Mouse (Mus musculus) macrophage (primary cell): ENCODE measurements around the gene Gsdmc4. TPM values are rescaled to one million over a fixed set of nuclear protein-coding genes. Genes with fewer than 3 reads are reported as not detected.
"Not testable (repeated sequence)": the region's sequence is repeated elsewhere in the genome, so short reads cannot be mapped to it uniquely, and the experiment has no call there.

ENCODE experiments used
- H3K27ac ChIP-seq: fragments of 350-480 bp; formaldehyde crosslinking; 2 replicates; pipeline ENCODE4 v1.9.0; 2021
- H3K36me3 ChIP-seq: fragments of 350-480 bp; formaldehyde crosslinking; 2 replicates; pipeline ENCODE4 v1.9.0; 2021; ENCODE audit errors: inconsistent target
- H3K4me3 ChIP-seq: fragments of 350-480 bp; formaldehyde crosslinking; 2 replicates; pipeline ENCODE4 v1.9.0; 2021; ENCODE audit errors: inconsistent target
- H3K79me2 ChIP-seq: fragments of 350-480 bp; formaldehyde crosslinking; 2 replicates; pipeline ENCODE4 v1.9.0; 2021; ENCODE audit errors: inconsistent target
- WGBS: methylation state at CpG from one replicate; pipeline ENCODE4 v1.1.7; 2026; ENCODE audit warnings: inconsistent platforms; ENCODE audit not compliant: missing documents; 5-methylcytosine and 5-hydroxymethylcytosine counted together
- polyA plus RNA-seq: library from polyadenylated mRNA; stranded (reverse); fragments of 250-400 nt; gene quantifications from 3 replicates; pipeline ENCODE4 v1.2.4, GENCODE M21; 2018; ENCODE audit warnings: inconsistent platforms

The Gsdmc4 gene
- polyA plus RNA-seq, 1 experiment from 2014 or later, result not detected

DNA sequence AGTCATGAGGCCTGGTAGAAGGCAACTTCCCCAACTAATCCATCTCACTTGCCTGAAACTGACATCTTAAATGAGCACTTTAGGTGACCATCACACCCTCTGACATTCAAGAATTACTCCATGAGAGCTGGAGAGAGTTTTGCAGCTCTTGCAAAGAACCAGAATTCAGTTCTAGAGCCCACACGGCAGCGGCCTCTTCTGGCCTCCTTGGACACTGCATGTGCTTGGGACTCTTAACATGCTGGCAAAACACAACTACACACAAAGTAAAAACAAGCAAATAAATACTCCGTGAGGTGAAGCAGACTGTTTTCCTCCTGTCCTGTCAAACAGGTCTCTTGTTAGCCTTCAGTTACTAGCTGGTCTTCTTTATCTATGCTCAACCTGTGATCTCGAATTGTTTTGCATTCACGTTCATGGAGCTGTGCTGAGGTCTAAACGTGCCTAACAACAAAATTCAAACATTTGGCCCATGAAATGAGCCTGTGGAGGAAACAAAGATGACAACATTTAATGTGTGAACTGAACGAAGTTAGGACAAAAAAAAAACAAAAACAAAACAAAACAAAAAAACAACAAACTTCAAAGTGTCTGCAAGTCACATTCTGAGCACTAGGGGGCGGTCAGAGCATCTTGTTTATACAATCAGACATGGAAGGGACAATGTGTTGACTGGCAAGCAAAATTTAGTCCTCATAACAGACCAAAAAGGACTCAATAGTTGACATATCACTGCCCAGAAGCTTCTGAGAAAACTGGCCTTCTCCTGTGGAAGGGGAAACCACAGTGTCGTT, 16.3 kb downstream of the Gsdmc4 start:
- not testable (repeated sequence) for H3K27ac ChIP-seq, H3K79me2 ChIP-seq, H3K36me3 ChIP-seq
- 10% methylated on average over 9 of the region's 9 CpGs for WGBS
- H3K4me3 ChIP-seq, result peak overlapping the region; percentile 25; the same call in 1 of the 2 replicates

DNA sequence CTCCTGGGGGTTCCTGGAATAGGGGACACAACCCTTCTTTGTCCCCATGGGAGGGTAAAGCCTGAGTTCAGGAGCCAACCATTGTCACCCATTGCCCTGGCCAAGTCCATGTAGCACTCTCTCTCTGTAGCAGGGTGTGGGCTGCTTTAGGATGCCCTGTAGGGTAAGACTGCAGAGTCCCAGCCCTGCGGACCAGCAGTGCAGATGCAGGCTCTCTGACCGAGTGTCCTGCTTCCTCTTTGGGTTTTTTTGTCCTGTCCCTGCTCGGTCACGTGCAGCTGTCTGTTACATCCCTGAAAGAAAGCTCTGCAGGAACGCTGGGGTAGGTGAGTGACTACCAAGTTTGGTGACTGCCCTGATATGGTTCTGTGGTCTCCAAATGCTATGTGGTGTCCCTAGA, 23.7 kb downstream of the Gsdmc4 start:
- H3K79me2 ChIP-seq, H3K4me3 ChIP-seq, H3K36me3 ChIP-seq, H3K27ac ChIP-seq: not testable (repeated sequence)
- 52% methylated on average over 3 of the region's 5 CpGs for WGBS

DNA sequence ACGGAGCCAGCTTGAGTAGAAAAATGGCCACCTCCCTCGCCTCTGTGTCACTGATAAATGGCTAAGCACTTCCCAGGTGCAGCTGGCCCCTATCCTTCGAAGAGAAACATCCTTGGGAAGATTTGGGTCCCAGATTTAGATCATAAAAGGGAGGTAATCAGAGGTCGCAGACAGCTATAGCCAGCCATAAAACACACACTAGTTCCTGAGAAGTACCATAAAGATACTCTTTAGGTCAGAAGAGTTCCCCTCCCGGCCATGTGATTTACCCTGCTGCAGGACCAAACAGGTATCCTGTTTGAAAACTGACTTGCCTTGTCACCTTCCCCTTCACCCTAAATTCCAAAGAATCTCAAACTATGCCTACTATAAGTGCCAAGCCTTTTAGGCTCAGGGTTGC, 24.1 kb downstream of the Gsdmc4 start:
- not testable (repeated sequence) for H3K79me2 ChIP-seq, H3K4me3 ChIP-seq, H3K36me3 ChIP-seq, H3K27ac ChIP-seq
- no CpG with 5 or more reads among the region's 5 CpGs for WGBS

DNA sequence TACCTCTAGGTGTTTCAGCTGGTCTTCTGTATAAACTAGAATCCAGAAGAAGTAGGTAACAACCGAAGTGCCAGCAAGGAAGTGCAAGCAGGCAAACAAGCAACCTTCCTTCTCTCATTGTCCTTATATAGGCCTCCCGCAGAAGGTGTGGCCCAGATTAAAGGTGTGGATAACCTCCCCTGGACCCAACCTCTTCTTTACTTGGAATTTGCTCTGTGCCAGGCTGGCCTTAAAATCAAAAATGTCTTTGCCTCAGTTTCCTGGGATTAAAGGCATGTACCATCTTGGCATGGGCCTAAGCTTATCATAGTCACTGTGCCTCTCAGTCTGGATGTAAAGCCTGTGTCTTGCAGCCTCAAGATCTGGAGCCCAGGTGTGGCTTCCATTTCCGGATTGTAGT, 33.6 kb downstream of the Gsdmc4 start, which contains the start of gene Gsdmc3:
Gene Gsdmc3 (minus strand): TSS at position 101 of the 400 bp plus-strand sequence.
- H3K4me3 ChIP-seq, H3K27ac ChIP-seq, H3K36me3 ChIP-seq, H3K79me2 ChIP-seq: not testable (repeated sequence)
- 100% methylated on average over 1 of the region's 3 CpGs for WGBS

DNA sequence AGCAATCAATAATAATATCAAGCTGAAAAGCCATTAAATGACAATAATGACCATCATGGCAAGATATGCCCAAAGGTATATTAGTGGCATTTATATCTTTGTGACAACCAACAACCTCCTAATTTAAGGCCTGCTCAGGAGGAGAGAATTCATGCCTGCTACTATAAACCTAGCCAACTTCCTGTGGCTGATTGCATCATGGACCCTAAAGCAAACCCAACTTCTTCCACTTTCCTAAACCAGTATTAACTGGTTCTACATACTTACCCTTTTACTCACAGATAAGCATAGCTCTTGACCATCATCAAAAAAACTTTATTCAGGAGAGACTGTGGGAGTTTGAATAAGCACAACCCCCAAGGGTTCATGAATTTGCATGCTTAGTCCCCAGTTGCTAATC, 35.9 kb downstream of the Gsdmc4 start:
- H3K36me3 ChIP-seq, H3K27ac ChIP-seq, H3K79me2 ChIP-seq, H3K4me3 ChIP-seq: not testable (repeated sequence)

DNA sequence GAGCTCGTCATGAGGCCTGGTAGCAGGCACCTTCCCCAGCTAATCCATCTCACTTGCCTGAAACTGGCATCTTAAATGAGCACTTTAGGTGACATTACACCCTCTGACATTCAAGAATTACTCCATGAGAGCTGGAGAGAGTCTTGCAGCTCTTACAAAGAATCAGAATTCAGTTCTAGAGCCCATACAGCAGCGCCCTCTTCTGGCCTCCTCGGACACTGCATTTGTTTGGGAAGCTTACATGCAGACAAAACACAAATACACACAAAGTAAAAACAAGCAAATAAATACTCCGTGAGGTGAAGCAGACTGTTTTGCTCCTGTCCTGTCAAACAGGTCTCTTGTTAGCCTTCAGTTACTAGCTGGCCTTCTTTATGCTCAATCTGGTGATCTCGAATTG, 50.1 kb downstream of the Gsdmc4 start:
- H3K27ac ChIP-seq, H3K79me2 ChIP-seq, H3K36me3 ChIP-seq, H3K4me3 ChIP-seq: not testable (repeated sequence)
- 57% methylated on average over 3 of the region's 5 CpGs for WGBS

Other genes with a start within 250 kb of the Gsdmc4 start
- not detected in 3 replicates for gene Gsdmc2, start 67.1 kb downstream of the Gsdmc4 start, polyA plus RNA-seq
- gene Gsdmc3, start 33.7 kb downstream of the Gsdmc4 start, polyA plus RNA-seq, result not detected in 3 replicates
- gene Fam49b, start 148.2 kb upstream of the Gsdmc4 start, polyA plus RNA-seq, result 104 to 139 TPM (median 138 TPM) in 3 replicates